Mouse (Mus musculus): ENCODE measurements around the gene Hapln1.

The Hapln1 gene

DNA sequence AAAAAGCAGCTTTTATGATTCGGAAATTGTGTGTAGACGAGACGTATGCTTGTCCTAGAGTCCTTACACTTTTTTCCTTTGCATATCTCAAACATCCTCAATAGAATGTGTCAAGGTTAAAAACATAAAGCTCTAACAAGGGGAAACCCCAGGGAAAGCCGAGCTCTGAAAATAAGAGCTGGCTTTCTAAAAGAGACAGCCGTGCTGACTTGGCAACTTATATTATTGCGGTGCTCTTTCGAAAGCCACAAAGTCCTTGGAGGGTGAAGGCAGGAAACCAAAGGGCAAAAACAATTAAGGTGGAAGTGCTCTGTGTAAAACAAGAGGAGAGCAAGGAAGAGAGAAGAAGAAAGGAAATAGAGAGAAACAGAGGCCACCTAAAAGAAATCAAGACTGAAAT lies 60.9 kb downstream of the Hapln1 start:
- DNase-seq (ENCODE audit: inconsistent ontology term): no peak

DNA sequence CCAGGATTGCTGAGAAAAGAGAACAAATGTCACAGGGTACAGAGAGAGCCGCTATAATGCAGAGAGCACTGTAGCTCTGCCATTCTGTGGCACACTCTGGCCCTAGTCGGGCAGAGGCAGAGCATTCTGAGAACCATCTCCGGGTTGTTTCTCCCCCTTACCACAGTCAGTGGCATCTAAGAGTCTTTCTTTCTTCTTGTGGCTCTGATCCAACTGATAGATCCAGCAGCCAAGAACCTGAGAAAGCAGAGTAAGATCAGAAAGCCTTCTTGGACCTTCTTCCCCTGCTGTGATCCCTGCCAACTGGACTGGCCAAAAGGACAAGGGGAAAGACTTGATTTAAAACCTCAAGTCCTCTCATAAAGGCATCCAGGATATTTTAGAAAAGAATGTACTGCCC lies 63.7 kb downstream of the Hapln1 start:
- DNase-seq (ENCODE audit: inconsistent ontology term): no peak

DNA sequence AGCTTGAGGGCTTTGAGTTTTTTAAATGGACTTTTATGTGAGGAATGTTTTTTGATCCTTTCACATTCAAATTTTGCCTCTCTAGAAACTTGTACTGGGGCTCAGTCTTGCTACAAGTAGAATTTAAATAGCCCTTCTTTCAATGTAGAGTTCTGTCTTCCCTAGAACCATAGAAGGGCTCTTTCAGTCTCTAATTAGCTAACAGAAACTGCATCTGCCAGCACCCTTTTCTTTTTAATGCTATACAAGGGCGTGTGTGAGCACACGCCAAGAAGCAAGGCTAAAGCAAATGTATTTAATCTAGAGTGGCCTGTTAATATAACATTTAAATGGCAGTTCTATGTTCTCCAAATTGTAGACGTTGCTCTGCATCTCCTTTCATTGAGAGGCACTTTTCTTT lies 67.8 kb downstream of the Hapln1 start:
- no peak for DNase-seq (ENCODE audit: inconsistent ontology term)

DNA sequence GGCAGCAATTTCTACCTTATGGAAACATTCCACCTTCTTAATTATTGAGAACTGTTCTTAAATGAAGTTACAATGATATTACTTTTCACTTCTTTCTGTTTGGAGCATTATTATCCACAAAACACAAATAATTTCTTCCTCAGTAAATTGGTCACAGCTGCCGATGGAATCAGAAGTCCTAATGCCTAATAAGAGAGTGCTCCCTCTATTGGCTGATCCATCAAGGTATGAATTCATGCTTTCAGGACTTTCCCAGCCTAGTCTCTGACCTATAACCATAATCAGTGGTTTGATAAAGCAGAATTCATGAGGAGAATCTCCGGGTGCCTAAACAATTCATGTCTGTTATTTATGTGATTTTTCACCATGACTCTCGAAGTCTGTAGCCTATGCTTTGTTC lies 79.5 kb downstream of the Hapln1 start:
- no peak for DNase-seq (ENCODE audit: inconsistent ontology term)

DNA sequence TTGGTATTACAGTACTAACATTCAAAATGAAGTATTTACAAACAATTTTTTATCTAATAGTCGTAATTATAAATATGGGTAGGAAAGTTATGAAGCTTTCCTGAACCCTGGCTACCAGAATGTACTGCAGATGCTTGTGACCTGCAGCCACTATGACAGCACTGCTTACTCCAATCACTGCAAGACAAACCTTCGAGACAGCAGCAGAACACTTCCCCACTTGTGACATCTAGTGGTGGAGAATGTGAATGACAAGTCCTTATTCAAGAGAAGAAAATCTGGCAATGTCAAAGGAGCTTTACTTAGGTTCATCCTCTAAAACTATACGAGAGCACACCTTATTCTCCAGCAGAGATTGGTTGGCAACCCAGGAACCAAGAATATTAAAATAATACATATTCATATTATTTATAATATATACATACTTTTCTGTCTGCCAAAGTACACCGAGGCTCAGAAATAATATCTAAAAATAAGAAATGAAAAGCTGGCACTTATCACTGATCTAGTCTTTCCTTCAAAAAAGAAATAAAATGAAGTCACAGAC lies 94.6 kb downstream of the Hapln1 start:
- DNase-seq (ENCODE audit: inconsistent ontology term): no peak

DNA sequence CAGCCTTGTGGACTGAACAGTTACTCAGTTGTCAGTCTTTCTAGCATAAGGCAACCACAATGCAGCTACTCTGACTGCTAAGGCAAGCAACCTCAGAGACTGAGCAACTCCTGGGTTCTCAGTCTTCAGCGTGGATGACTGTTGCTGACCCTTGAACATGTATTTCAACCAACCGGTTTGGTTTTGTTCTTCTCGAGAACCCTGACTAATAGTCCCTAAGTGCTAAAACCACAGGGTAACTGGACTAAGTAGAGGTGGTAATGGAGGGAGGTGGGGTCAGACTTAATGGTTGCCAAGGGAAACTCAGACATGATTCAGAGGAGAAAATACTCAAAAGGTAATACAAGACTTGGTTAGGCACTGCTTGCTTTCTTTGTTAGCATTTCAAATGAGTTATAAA lies 97.4 kb downstream of the Hapln1 start:
- DNase-seq (ENCODE audit: inconsistent ontology term): no peak

DNA sequence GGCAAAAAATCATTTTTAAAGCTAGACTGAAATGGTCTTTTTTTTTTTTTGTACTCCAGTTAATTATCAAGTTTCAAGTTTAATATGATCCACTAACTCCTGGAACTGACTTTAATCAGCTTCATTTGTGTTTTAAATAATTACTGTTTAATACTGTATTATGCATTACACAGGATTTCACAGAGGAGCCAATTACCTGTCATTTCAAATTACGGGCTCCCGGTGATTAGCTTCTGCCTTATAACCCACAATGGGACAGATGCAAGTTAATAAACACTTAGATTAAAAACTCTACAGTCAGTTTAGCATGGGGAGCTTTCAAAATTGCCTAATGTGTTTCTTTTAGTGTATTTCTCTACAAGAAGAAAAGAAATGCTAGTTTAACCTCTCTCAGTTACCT lies 106.0 kb downstream of the Hapln1 start:
- no peak for DNase-seq (ENCODE audit: inconsistent ontology term)

DNA sequence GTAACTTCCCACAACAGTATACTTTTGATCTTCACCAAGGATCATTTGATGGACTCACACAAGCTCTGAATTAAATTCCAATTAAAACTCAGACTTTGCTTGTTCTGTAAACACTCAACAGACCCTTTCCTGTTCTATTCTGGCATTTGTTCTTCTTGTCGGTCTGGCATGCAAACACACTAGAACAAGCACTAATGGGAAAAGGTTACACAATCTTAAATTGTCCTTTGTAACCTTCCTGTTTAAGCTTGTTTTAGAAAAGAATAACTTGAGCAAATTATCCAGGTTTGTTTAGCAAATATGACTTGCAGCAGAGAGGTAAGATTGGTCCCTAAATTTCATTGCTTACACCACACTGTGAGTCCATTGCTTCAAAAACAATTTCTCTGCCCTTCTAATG lies 113.2 kb downstream of the Hapln1 start:
- DNase-seq (ENCODE audit: inconsistent ontology term): peak; percentile 16

DNA sequence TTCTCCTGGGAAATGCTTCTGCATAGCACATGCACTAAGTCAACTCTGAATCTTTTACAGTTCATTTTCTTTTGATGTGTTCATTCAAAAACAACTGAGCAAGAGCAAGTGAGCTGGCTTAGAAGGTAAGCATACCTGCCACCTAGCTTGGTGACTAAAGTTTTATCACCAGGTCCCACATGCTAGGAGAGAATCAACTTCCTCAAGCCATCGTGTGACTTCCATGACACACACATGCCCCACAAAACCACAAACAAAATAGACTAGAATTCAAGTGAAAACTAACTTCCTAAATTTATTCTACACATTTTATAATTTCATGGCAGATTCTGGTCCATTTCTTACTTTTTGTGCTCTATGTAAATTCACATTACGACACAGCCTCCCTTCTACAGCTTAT lies 113.7 kb downstream of the Hapln1 start:
- no peak for DNase-seq (ENCODE audit: inconsistent ontology term)

DNA sequence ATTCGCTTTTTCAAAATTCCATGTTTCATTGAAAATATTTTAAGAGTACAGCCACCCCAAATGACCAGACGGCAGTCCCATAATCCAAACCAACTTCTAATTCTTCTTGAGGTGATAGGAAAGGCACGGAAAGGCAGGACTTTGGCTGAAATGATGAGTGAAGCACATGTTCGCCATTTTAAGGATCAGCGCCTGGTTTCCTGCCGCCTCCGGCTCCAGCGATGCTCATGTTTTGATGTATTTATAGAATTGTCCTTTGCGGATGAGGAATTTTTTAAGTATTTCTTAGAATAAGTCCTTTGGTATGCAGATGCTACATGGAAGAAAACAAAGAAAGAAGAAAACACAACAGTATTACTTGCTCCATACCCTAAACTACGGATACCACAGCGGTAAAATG lies 117.5 kb downstream of the Hapln1 start:
- DNase-seq (ENCODE audit: inconsistent ontology term): no peak
